Mouse (Mus musculus): ENCODE results near the gene Nbea. TPM values are rescaled to one million over a fixed set of nuclear protein-coding genes. Genes with fewer than 3 reads are reported as not detected.

Gene Nbea
- total RNA-seq, 2 experiments from 2014 or later: 198 to 199 TPM

DNA sequence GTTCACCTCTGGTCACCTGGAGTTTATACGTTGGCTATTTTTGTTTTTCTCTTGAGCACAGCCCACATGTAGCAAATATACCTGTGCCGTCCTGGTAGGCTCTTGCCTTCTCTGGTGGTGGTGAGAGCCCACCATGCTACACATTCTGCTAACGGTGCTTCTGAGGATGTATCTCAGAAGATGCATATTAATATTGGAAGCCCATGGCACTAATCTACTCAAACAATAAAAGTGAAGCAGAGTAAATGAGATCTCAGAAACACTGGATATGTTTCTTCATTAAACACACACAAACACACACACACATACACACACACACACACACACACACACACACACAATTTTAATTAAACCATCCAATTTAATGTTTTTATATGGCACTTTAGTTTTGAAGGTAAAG lies 469.6 kb downstream of the Nbea start:
- DNase-seq (ENCODE audit: low spot score in 2 of 2): no peak
- intact Hi-C loops (cut with DNase I): no loop called here

DNA sequence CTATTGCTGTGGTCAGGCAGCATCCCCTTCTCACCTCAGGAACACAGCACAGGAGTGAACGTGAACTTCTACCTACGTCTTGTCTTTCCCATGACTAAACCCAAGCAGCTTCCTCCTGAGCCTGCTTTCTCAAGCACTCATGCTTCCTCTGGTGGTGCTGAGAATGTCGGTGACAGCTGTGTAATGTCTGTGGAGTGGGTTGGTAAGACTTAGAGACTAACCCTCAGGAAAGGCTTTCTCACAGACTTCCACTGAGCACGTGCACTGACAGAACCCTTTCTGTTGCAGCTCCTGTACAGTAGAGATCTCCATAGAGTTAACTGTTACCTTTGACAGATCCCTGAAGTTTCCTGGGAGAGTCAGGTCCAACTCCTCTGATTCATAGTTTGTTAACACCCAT lies 473.2 kb downstream of the Nbea start:
- intact Hi-C loops (cut with DNase I): no loop called here
- DNase-seq (ENCODE audit: low spot score in 2 of 2): no peak

DNA sequence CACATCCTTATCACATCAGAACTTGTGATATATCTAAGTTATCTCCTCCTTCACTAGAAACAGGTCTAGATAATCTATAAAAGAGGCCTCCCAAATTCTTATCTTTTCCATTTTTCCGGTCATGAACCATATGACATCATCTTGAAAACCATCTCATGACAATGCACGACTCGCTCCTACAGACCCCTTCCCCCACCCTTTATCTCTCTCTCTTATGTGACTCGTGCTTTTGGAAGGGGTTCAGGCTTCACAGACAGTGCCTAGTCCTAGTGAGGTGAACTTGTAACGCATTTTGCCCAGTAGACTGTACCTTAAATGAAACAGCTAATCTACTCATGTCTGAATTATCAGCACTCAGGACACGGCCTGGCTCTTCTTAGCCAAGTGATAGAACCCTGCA lies 481.9 kb downstream of the Nbea start:
- intact Hi-C loops (cut with DNase I): no loop called here
- no peak for DNase-seq (ENCODE audit: low spot score in 2 of 2)

DNA sequence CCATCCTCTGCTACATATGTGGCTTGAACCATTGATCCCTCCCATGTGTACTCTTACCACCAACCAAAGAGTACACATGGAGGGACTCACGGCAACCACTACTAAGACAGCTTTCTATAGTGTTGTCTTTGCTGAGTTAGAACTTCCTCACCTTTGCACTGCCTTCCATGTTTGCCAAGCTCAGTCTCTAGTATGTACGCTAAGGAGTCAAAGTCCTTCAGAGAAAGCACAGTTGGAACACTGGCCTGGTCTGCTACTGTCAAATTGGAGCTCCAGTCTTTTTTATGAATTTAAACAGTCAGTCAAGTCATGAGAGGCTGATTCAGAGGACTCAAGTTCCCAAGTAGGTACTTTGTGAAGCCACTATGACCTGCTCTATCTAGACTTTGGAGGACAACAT lies 486.3 kb downstream of the Nbea start:
- DNase-seq (ENCODE audit: low spot score in 2 of 2): no peak
- intact Hi-C loops (cut with DNase I): no loop called here

DNA sequence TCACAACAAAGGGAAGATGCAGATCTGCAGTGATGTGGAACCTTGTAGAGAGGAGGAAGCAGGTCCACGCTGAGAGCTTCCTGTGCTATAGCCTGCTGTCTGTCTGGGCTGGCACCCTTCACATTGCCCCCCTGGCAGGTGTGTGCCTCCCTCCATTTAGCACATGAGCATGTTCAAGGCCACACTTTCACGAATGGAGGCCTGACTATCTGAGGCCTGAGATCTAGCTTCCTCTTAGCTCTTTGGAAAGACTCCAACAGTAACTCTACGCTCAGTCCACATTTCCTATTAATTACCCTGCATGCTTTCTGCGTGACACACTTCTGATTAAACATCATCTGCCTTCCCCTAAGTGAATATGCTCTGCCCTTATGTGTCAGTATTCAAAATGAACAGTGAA lies 490.4 kb downstream of the Nbea start:
- DNase-seq (ENCODE audit: low spot score in 2 of 2): no peak
- intact Hi-C loops (cut with DNase I): no loop called here

DNA sequence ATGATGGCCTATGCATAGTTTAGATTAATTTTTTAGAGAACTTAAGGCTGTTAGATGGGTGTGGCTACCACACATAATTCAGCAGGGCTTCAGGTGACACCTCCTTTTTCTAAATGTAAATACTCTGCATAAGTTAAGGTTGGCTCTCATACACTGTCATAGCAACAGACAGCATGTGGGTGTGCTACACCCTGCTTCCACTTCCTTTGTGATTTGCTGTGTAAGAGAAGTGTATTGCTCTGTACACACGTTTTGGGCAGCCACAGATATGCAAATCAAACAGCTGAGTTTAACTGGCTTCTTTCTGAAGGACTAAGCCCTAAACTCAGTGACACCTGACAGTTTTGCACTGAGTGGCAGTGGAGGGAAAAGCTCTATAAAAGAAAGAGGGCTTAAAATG lies 495.4 kb downstream of the Nbea start:
- DNase-seq (ENCODE audit: low spot score in 2 of 2): no peak
- intact Hi-C loops (cut with DNase I): no loop called here

DNA sequence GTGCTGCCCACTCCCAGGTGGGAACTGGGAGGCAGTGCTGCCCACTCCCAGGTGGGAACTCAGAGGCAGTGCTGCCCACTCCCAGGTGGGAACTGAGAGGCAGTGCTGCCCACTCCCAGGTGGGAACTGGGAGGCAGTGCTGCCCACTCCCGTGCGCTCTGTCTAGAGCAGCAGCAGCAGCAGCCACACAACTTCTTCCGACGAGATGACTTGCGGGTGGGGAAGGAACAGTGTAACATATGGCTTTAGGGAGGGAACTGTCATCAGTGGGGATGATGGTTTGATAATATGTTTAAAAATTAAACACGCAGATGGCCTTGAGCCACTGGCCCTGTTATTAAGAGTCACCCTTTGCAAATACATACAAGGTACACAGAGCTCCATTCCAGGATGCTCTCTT lies 496.5 kb downstream of the Nbea start:
- no peak for DNase-seq (ENCODE audit: low spot score in 2 of 2)
- intact Hi-C loops (cut with DNase I): no loop called here

DNA sequence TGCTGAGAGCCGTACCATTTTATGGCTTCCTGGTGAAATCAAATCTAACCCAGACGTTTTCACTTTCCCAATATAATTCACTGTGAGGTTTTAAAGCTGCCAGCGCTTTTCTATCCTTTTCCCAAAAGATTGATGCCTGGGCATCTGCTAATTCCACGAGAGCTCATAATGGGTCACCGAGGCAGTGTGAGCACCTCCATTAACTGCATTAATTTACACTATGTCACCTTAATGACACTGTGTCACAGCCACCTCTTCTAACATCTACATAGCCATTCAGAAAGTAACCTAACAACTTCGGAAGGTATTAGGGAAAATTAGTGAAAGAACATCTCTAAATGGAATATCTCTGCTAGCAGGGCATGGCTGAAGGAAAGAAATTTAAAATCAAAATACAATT lies 497.9 kb downstream of the Nbea start:
- no peak for DNase-seq (ENCODE audit: low spot score in 2 of 2)
- intact Hi-C loops (cut with DNase I): no loop called here

DNA sequence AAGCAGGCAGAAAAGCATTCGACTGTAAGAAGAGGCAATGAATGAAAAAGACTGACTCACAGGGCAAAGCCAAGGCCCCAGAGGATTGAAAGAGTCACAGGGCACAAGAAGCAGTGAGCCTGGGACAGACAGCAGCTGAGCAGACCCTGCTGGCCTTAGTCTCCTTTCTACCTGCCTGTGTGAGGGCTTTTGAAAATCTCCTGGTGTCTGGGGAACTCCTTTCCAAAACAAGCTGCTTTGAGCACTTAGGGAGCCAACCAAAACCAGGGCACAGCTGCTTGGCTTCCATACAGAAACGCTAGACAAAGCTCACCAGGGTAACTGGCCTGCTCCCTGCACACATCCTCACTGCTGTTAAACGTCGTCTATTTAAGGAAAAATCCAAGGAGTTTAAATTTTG lies 498.6 kb downstream of the Nbea start:
- DNase-seq (ENCODE audit: low spot score in 2 of 2): peak in 1 of 2 experiments; percentile 43

DNA sequence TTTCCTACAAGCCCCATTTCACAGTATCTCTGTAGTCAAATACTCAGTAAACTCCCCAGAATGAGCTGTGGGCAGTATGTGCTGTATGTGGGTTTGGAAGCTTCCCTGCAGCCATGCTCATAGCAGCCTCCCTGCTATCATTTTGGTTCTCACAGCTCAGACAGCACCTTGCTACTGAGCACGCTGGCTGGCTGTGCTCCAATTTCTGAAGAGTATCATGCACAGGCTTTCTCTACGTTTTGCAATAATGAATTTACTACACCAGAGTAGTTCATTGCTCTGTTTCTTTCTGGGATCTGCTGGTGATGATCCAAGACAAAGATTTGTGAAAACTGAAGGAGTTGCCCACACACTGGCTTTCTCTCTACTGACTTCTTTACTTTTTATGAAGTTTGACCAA lies 505.8 kb downstream of the Nbea start:
- intact Hi-C loops (cut with DNase I): no loop called here
- DNase-seq (ENCODE audit: low spot score in 2 of 2): peak; percentile 33 to 37

More for the DNA sequence above, 498.6 kb downstream of the Nbea start:
- intact Hi-C loops (cut with DNase I): no loop called here

DNA sequence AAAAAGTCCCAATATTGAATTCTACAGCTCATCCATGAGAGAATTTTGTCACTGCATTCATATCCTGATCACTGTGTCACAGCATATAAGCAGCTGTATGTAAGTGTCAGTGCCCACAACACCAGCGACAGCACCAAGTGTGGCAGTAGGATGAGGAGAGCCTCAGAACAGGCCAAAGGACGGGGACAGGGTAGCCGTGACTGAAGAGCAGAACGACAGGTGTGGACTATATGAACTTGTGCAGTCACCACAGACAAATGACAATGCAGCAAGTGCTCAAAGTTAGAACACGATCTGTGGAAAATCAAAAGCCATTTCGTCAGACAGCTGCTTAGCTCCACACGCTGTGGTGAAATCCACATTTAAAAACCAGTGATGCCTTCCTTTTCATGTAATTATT lies 509.3 kb downstream of the Nbea start:
- intact Hi-C loops (cut with DNase I): no loop called here
- DNase-seq (ENCODE audit: low spot score in 2 of 2): no peak

DNA sequence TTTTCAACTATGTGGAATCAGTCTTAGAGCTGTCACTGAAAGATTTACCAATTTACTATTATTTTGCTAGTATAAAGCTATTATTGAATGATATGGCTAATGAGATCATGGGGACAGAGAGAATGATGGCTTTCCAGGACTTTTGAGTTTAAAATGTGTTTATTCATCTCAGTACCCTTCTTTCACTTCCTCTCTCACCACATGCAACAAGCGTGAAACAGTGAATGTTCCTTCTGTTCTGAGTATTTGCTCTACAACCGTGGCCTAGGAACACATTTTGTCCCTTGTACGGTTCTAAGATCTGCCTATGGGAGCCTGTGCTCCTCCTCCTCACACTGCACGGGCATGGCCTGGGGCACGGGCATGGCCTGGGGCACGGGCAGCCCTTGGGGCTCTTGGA lies 516.5 kb downstream of the Nbea start:
- intact Hi-C loops (cut with DNase I): no loop called here
- no peak for DNase-seq (ENCODE audit: low spot score in 2 of 2)

DNA sequence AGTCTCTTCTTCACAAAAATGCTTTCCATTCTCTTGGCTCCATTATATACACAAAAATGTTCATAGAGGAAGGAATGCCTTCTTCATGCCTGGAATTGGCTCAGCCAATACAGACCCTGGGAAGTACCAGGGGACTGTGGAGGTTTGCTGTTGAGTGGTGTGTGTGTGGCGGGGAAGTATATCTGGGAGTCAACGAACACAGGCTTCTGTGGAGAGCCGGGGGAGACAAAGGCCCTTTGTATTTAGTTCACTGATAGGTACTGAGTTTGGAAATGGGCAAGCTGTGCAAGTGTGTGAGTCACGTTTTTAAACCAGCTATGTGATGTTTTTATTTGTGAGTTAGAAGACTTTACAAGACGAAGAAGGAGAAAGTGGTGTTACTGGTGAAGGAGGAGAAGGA lies 517.6 kb downstream of the Nbea start:
- no peak for DNase-seq (ENCODE audit: low spot score in 2 of 2)
- intact Hi-C loops (cut with DNase I): no loop called here

DNA sequence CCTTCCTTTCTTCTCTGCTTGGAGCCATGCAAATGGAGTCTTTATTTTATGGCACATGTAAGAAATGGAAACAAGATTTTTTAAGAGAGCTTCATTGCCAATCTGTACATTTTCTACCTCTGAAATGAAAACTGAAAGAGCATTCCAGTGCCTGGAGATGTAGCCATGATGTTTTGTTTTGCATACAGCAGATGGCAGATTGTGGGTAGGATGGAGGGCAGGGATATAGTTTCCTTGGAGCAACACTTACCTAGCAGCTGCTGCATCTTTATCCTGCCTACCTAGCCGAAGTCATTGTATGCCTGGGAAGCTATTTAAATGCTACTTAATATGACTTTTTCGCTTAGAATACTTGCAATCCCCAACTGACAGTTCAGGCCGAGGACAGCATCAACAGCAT lies 518.8 kb downstream of the Nbea start:
- DNase-seq (ENCODE audit: low spot score in 2 of 2): no peak
- intact Hi-C loops (cut with DNase I): no loop called here

DNA sequence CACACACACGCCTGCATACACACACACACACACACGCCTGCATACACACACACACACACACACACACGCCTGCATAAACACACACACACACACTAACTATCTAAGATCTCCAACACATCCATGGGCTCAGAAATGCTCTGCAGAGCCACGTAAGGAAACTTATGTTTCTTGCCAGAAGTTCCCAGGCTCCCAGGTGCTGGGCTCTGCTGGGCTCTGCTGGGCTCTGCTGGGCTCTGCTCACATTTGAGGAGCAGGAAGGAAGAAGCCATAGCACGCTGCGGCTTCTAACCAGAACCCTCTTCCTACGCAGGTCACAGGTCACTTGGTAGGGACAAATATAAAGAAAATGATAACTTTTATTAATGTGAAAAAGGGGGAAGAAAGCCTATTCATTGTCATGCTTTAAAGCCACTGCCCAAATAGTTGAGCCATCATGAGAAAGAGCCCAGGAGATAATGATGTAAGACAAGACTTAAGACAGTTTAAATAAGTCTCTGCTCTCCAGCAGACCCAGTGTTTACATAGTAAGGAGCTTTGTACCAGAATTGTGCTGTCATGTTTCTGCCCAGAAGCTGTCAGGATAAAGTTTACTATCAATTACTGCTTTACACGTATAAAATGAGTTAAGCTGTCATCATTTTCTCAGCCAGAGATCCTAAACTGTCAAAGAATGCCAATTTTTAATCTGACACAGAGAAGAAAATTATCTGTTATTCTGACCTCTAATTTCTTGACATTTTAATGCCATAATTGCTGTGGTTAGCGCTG lies 521.6 kb downstream of the Nbea start:
- intact Hi-C loops (cut with DNase I): no loop called here
- DNase-seq (ENCODE audit: low spot score in 2 of 2): no peak

DNA sequence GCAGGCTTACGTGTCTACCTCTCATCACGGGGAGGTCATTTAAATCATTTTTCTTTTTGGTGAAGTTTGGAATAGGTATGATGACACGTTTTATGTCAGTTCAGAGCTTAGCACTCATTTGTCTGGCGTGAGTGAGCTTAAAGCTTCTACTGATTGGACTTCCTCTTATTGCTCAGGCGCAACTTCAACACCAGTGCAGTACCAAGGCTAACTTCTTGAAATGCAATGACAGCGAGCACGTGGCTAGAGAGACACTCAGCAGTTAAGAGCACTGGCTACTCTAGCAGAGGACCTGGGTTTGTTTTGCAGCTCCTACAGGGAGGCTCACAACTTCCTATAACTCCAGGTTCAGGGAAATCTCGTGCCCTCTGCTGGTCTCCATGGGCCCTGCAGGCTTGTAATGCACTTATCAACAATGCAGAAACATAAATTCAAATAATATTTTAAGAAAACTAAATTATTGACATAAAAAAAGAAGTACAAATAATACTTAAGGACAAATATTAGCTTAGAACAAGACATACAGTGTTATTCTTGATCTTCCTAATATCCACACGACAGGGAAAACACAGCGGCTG lies 523.2 kb downstream of the Nbea start:
- intact Hi-C loops (cut with DNase I): no loop called here
- no peak for DNase-seq (ENCODE audit: low spot score in 2 of 2)

DNA sequence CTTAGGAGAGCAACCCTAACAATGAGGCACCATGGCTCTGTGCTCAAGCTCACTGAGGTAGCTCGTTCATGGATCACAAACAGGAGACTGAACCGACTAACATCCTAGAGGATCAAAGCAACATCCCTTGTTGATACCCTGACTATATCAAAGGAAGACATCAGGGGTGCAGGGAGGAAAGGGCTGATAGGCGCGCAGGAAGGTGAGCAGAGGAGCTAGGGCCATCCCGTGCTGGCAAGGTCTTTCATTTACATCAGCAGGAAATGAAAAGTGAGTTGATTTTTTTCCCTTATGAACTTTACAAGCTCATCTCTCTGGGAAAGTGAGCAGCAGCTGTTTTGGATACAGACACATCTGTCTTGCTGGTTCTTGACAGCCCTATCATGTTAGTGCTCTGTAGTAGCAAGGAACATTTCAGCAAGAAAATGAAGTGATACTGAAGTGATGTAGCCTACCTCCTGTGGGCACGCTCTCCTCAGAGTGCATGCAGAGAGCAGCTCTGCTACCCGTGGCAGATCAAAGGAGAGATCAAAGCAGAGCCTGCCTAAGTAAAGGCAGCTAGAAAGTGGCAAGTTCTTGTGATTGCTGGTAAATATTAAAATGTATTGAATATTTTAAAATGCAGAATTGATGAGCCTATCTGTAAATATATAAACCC lies 523.8 kb downstream of the Nbea start:
- intact Hi-C loops (cut with DNase I): no loop called here
- DNase-seq (ENCODE audit: low spot score in 2 of 2): no peak

DNA sequence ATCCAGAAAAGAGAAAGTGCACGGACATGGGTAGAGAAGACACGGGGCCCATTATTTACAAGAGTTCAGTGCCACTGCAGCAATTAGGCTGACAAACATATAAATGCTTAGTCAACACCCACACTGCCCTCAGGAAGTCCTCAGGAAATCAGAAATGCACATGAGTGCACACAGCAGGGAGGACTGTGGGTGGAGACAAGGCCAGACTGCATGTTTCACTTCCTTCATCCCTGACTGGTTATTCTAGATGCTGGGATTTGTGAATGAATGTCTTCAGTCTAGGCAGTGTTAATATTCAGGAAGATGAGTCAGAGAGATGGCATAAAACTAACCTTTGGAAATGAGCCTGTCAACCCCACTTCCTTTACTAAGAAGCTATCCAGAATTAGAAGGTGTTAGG lies 531.2 kb downstream of the Nbea start:
- intact Hi-C loops (cut with DNase I): no loop called here
- no peak for DNase-seq (ENCODE audit: low spot score in 2 of 2)

DNA sequence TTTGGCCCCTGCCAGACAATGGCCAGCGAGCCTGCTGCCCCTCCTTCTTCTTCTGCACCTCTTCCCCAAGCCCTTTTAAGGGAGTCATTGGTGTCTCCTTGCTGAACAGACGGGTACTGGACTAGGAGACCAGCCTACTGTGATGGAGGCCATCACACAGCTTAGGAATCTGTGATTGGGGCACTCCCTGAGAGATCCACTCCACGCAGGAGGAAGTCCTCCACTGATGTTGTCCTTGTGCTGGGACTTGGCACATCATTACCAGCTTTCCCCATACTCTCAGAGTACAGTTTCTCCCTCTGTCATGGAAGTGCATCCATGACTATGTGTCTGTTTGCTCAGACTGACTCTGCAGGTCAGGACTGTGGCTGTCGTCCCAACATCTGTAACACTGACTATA lies 531.6 kb downstream of the Nbea start:
- intact Hi-C loops (cut with DNase I): no loop called here
- no peak for DNase-seq (ENCODE audit: low spot score in 2 of 2)

DNA sequence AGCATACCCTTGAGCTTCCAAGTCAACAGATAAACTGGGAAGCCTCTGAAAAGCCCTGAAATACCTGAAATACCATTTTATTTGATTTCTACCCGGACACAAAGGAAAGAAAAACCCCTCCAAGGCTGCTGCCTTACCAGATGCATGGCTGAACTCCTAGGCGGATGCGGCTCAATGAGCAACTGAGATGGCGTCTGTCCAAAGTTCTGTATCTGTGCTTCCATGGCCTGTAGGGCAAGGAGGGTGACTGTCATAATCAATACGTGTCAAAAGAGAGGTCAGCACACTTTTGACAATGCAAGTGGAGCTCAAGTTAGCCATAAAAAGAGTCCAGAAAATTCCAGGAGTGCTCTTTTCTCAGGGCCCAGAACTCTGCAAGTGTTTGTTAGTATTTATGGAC lies 534.0 kb downstream of the Nbea start:
- DNase-seq (ENCODE audit: low spot score in 2 of 2): no peak
- intact Hi-C loops (cut with DNase I): no loop called here

DNA sequence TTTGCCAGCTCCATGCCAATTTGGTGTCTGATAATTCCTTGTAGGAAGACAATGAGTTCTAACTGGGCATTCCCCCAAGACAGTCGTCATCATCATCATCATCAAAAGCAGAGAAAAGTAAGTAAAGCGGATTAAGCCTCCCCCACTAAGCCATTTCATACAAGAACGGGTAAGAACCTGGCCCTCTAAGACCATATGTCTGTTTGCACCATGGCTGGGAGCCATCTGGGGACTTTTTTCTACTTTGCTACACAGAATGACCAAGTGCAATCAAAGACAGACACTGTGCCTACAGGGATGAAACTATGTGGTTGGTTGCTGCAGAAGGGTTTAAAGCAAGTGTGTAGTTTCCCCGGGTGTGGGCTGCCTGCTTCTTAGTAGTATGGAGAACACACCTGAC lies 535.2 kb downstream of the Nbea start:
- intact Hi-C loops (cut with DNase I): no loop called here
- no peak for DNase-seq (ENCODE audit: low spot score in 2 of 2)

Data from left cerebral cortex, postnatal 14 days (tissue).